Mouse (Mus musculus) kidney, adult 2 months (tissue): Measurements from ENCODE around the gene Dzank1.

ENCODE experiments used
- CTCF ChIP-seq: fragments of 200-500 bp; conservative IDR thresholded peaks from 2 replicates; pipeline ENCODE4 v1.5.1; 2011; ENCODE audit warnings: low read depth, mild to moderate bottlenecking, control low read depth, low read length, moderate library complexity, mixed read lengths; ENCODE audit not compliant: insufficient read depth, insufficient read length
- POLR2A ChIP-seq: fragments of 200-500 bp; IDR thresholded peaks from one replicate; pipeline ENCODE4 v1.6.1; 2011; ENCODE audit warnings: low read depth, low read length, control low read depth

- no peak for TF ChIP-seq CTCF
- TF ChIP-seq POLR2A: no peak
These were observed 1.4 kb downstream of the Dzank1 start for GRCm38 (mm10) chr2:144525856-144526255.
